Mouse (Mus musculus): ENCODE data around the gene Myo18b.

Myo18b gene

DNA sequence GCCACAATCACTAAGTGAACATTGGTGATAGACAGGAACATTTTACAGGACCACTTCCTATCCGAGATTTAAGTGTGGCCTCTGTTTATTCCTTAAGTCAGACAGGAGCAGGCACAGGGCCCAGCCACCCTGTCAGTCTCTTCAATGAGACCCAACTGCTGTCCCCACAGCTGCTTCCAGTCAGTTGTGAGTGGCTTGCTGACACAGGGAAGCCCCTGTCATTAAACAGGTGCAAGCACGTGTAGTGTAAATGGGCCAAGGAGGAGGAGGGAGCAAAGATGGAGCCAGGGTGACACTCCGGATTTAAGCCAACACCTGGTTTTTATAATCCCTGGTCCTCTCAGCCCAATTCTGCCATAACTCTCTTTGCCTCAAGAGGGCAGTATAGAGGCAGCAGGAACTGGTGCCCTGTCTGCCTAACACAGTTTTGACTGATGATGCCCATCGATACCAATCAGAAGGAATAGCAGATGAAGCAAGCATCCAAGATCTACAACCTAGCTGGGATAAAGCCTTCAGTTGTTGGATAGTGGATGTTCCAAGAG lies 19.2 kb downstream of the Myo18b start:
- DNase-seq (ENCODE audit: low spot score) = no peak

DNA sequence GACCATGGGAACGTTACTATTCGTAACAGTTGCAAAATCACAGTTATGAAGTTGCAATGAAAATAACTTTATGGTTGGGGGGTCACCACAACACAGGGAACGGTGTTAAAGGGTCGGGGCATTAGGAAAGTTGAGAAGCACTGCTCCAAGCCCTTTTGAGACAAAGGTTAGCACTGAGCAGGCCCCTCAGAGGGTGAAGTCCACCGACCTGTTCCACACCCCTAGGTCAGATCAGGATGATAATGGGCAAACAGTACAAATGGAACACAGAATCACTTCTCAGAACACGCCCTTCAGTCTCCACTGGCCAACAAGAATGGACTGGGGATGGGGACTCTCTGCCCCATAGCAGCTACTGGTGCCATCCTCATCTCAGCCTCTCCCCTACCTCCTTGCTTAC lies 23.2 kb downstream of the Myo18b start:
- no peak for DNase-seq (ENCODE audit: low spot score)

DNA sequence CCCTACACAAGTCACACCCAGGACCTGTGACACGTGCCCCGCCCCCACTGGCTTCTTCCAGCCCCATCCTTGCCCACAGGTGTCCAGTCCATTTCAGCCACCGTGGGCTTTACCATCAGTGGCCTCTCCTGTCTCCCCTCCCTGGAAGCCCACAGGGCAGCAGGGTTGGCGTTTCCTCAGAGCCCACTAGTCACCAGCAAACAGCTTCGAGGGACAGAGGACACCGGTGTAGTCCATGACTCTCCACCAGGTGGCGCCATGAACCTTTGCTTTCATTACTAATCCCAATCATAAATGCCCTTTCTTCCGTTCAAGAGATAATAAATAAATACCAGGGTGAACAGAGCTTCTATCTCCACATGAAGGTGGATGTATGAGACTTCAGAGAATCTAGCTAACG lies 25.4 kb downstream of the Myo18b start:
- DNase-seq (ENCODE audit: low spot score) = no peak

DNA sequence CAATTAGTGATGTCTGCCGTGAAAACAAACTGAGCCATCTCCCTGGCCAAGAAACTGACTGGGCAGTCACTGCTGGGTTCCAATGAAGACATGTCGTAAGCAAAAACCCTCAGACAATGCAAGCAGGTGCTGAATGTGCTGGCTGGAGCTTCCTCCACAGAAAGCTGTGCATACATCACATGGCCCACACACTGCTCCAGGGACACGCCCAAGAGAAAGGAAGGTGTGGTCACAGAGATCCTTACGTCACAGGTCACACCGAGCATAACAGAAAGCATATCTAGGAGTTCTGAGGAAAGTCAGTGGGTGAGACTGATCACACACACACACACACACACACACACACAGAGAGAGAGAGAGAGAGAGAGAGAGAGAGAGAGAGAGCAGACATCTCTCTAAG lies 27.5 kb downstream of the Myo18b start:
- DNase-seq (ENCODE audit: low spot score) = no peak

DNA sequence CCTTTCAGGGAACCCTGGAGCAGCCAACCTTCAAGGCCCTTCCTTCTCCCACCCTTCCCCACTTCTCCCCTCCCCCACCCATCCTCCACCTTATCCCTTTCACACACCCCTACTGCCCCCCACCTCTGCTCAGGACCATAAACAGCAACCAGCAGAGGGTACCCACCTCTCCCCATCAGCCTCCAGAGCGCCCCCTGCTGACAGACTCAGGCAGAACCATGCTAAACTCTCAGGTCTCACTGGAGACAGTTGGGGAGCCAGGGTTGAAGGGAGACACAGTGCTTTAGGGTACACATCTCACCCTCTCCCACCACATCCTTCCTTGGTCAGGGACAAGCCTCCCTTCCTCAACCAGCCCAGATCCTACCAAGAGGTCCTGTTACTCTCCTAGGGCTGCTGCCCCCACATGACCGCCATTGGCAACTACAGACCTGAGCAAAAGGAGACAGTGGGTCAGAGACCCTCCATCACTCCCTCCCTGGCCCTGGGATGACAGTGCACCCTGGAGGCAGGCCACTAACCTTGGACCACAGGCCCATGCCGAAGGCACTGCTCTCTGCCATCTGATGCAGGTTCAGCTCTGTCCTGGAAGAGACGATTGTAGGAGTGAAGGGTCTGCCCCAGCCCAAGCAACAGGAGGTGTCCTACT lies 31.3 kb downstream of the Myo18b start:
- DNase-seq (ENCODE audit: low spot score) = no peak

DNA sequence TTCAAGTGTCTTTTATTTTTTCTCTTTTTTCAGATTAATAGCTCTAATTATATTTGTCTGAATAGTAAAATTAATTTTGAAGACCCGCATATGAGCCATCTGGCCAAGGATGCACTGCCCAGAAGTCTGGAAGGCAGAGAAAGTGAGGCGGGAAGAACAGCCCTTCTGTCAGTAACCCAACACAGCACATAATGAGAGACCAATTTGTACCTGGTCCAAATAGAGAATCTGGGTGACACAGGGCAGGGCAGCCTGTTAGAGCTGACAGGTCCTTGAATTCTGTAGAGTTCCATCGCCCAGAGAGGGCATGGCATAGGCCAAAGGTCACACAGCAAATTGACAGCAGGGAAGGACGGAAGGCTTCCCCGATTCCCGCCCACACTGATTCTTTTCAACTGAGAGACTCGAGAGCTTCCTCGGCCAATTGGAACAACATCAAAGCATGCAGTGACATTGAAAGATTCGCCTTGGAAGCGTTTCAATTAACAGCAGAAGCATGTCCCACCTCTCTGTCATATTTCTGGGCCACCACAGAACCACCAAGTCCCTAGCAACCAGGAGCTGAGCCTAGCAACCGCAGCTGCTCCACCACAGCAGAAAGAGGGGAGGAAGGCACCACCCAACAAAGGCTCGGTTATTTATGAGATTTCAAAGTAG lies 36.7 kb downstream of the Myo18b start:
- DNase-seq (ENCODE audit: low spot score) = no peak

DNA sequence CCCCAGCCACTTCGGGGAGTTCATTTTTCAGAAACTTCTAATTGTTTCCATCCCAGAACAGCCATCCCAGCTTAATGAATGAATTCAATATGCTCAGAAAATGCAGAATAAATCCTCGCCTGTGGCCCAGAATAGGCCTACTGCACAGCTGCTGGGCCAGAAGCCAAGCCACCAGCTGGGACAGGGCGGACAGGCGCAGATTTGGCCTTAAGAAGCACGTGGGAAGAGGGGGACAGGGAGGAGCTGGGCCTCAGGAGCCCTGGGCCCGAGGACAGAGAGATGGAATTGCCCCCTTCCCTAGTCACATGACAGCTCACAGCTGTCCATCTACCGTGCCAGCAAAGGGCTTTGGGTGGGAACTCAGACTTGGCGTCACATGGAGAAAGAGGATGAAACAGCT lies 43.0 kb downstream of the Myo18b start:
- DNase-seq (ENCODE audit: low spot score) = no peak

DNA sequence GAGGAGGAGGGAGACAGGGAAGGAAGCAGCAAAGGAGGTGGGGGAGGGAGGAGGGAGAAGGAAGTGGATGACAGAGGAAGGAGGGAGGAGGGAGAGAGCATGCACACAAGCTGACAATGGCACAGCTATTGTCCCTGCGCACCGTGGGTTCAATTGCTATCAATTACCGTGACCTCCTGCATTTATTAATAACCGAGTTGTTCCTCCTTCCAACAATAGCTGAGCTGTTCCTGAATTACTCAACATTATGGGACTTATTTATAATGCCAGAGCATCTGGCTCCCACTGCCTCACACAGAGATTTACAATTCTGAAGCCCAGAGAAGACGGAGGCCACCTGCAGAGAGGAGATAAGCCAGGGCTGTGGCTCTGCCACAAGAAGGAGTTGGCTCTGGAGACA lies 44.8 kb downstream of the Myo18b start:
- no peak for DNase-seq (ENCODE audit: low spot score)

DNA sequence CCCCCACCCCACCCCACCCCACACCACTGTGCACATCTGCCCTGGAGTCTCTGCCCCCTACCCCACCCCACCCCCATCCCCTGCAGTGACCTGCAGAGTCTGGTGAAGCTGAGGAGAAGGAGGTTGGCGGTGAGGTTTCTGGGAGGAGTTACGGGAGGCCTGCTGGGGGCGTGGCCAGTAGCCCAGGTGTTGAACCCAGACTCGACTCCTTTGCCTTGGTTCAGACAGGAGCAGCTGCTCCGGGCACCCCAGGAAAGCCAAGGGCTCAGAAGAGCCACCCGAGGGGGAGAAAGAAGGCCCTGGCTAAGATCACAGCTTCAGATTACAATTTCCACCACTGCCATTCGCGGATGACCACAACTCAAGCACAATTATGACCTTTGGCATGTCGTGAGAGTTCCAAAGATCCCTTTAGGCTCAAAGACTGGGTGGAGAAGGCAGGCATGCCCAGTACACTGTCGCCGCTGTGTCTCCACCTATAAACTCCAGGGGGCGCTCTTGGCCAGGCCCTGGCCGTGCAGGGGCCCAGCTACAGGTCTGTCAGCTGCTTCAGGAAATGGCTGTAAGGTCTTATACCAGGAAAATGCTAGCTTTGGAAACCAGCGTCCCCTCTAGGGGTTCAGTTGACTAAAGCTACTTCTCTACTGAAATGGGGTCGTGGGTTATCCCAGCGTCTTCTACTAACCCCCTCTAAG lies 47.4 kb downstream of the Myo18b start:
- peak; percentile 25 for DNase-seq (ENCODE audit: low spot score)

DNA sequence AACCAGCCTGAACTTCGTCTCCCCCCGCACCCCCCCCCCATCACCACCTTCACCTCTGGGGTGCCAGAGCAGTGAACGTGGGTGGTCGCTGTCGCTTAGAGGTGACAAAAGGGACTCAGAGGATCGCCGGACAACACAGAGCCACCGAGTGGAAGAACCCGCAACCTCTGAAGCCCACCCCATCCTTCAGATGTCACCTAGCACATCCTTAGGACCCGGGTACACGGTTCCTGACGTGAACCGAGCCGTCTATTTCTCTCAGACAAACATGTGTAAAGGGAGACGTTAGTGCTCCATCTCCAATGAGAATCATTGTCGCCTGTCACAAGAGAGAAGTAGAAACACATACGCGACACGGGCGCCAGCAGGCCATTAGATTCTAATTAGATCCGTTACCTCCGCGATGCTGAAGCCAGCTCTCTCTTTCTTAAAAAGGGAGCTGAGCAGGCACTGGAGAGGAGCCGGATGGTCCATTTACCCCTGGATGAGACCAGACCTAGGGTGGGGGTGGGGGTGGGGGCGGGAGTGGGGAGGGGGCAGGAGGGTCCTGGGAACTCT lies 48.1 kb downstream of the Myo18b start:
- DNase-seq (ENCODE audit: low spot score) = no peak

DNA sequence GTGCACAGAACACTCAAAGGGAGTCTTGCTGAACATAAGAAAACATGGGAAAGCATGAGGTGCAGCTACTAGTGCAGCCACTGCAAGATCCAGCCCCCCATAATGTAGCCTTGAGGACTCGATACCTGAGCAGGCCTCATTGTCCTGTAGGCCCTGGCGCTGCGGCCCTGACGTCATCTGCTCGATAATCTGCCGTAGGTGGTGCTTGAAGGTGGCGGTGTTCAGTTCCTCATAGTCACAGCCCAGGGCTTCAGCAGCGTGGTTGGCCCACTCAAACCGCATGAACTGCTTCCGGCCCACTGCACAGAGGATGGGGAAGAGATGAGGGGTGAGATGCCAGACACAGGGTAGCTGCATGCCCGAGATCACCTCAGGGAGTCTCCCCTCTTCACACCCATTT lies 50.0 kb downstream of the Myo18b start:
- DNase-seq (ENCODE audit: low spot score) = no peak

DNA sequence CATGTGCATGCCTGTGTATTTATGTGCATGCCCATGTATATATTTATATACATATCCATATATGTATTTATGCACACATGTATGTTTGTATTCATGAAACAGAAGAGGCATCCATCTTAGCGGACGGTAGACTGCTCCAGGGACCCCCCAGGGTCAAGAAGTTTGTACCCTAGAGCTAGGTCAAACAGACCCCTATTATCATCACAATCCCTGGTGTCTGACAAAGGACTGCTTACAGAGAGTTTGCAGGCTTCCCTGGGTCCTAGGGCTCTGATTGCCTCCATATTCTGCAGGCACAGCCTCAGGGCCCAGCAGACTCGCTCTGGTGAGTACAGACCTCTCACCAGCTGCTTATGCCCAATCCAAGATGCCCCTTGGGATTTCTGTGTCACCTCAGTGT lies 51.7 kb downstream of the Myo18b start:
- DNase-seq (ENCODE audit: low spot score) = no peak

DNA sequence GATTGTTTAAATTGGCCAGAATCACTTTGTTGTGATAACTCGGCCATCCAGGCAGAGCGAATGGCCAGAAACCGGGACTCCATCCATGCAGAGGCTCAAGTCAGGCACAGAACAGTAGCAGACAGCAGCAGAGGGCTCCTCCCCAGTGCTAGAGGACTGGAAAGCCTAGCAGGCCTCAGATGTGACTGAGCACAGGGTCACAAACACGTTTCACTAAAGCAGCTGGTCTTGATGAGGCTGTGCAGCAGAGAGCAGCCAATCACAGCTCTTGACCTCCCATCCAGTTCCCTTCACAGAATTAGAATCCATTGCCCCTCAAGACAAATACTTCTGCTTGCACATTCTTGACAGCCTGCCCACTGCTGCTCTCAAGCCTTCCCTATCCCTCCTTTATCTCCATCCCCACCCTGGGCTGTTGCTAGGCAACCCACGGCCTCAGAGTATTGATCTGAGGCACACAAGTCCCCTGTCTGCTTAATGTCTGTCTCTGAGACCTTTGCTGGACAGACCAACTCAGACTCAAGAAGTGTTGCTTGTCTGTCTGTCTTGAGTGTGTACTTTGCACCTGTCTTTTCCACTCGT lies 52.4 kb downstream of the Myo18b start:
- no peak for DNase-seq (ENCODE audit: low spot score)

DNA sequence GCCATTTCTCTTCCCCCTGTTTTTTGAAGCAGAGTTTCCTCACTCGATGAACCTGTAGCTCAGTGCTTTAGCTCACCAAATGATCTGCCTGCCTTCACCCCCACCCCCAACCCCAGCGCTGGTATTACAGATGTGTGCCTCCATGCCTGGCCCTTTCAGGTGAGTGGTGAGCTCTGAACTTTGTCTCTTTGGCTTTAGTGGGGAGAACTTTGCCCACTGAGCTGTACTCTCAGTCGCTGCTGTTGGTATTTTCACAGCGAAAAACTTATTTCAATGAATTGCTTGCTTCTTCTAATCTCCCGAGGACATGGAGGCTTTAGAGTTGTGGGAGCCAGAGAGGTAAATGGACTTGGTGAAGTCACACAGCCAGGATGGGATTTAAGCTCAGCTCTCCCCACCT lies 53.5 kb downstream of the Myo18b start:
- DNase-seq (ENCODE audit: low spot score) = no peak

DNA sequence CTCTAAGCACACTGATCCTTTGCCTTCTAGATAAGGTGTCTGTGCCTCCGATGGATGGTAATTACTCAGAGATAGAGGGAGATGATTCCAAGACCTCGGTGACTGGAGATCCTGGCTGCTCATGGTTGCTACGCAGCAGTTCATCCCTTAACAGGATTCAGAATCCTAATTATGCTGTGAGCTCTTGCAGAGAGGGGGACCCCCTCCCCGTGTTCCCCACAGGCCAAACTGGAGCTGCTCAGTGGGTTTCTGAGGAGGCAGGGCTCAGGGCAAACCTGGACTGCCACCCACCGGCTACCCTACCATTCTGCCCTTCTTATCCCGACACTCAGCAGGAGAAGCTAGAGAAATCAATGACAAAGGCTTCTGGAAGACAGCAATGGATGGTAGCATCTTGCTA lies 54.3 kb downstream of the Myo18b start:
- no peak for DNase-seq (ENCODE audit: low spot score)

DNA sequence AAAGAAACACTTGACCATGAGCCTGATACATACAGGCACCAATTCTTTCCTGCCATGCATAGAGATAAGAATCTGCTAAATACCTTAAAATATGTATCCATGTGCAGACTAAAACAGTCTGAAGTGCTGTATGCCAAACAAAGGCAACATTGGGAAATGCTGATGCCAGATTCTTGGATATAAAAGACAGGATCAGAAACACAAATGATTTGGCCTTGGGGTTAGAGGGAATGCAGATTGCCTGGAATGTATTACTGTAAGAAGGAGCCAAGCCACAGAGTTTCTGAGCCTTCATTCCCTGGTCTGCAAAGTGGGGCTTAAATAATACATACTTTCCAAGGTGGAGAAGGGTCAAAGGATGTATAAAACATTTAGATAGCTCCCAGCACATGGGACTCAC lies 61.3 kb downstream of the Myo18b start:
- DNase-seq (ENCODE audit: low spot score) = no peak

DNA sequence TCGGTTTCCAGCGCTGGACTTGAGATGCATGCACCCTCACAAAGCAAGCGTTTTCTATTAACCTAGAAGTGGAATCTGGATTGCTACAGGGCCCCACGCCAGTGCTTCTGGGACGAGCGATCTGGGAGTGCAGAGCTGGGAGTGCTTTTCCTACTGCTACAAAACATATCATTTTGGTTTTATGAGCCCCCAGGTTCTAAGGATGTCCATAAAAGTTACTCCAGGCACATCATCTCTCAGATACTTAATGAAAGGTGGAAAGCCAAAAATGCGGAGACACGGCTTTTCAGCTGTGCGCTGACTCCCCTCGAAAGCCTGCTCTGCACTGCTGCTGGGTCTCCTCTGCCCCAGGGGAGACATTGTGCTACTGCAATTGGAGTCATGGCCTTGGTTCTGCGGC lies 62.3 kb downstream of the Myo18b start:
- DNase-seq (ENCODE audit: low spot score) = no peak

DNA sequence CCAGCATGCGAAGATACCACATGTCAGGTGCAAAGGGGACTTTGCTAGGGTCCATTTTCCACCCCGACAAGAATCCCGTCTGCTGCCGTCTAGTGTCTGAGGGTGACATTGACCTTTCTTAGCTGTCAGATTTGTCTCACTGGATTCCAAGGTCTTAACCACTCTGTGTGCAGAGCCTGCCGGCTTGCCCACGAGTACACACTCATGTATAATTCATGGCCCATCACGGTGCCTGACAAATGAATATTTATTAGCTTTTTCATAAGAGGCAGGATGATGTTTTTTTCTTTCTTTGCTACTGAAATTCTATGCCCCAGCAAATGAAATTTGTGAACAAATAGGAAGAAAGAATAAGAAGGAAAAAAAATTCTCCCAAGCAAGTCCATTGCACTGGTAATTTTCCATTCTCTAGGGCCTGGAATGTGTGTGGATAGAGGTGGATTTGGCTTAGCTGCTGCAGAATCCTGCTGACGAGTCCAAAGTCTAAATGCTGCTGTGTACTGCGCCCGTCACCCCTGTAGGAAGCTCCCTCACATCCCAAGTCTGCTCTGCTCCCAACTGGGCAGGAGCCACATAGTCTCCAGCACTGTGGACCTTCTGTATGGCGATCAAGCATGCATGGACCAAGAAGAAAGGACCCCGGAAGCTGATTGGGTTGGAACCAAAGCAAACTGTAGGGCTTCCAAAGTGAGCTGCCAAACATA lies 70.9 kb downstream of the Myo18b start:
- no peak for DNase-seq (ENCODE audit: low spot score)

DNA sequence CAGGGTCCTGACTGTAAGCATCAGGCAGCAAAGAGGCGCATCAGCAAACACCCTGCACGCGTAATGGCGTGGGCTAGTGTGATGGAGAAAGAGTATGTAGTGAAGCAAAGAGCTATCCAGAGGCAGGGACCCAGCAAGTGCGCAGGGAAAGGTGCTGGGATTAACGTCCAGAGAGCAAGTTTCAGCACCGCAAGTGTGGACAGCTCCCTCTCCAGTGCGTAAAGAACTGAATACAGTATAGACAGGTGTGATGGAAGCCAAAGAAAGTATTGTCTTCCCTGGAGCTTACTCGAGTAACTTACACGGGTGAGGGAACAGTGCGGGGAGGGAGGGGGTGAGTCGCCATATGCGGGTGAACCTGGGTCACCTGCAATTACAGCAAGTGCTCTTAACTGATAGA lies 71.8 kb downstream of the Myo18b start:
- peak; percentile 11 for DNase-seq (ENCODE audit: low spot score)

DNA sequence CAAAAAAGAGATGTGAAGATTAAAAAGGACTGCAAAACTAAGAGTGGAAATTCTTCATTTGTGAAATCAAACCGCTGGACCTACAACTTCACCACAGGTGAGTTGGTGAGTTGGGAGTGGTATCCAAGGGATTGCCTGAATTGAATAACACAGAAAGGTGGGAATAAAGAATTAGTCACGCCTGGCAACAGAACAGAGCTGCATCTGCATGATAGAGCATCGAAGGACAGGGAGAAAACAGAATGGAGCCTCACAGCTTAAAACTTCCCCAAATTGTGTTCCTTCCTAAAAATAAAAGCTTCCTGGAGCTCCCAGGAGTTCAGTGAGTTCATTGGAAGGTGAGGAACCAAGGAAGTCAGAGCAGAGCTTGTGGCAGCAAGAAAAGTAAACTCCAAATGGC lies 73.7 kb downstream of the Myo18b start:
- DNase-seq (ENCODE audit: low spot score) = no peak

DNA sequence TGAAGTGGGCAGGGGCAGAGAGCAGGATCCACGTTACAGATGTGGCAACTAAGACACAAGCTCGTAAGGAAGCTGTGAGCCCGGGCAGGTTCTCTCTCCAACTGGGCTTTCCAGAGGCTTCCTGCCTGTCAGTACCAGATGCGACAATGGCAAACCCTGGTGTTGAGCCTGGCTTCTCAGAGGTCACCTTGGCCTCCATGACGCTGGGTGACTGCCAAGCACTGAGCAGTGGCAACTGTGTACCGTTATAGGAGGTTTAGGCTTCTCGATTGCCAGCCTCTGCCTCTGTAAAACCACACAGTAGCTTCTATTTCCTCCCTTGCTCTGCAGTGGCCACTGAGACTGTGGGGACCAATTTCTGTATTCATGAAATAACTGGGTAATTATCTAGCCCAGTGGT lies 81.1 kb downstream of the Myo18b start:
- no peak for DNase-seq (ENCODE audit: low spot score)

DNA sequence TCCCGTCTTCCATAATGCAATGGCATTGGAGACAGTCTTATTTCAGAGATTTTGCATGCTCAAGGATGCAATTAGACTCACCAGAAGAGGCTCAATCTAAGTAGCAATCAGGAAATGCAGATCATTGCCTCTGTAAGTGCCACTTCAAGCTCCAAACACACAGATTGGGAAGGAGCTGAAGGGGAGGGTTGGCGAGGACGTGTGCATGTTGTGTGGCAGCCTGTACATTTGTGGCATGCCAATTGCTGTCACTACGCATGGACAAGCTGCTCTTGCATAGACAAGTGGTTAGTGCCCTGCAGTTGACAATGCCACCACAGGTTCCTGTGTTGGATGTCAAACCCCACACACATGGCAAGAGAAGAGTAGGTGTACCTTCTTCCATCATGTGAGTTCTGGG lies 88.5 kb downstream of the Myo18b start:
- no peak for DNase-seq (ENCODE audit: low spot score)

All from yolk sac, embryonic 10.5 days (tissue).